Mouse (Mus musculus) neural tube, embryonic 14.5 days (tissue): ENCODE results near the gene Arid5b. TPM values are rescaled to one million over a fixed set of nuclear protein-coding genes. Genes with fewer than 3 reads are reported as not detected.

Source experiments
- ATAC-seq: fragments of 200-750 bp; cut with Nextera tagmentation; 2 replicates; pipeline ENCODE4 v1.8.0; 2017; ENCODE audit warnings: low read depth, mild to moderate bottlenecking, moderate TSS enrichment, moderate library complexity
- H3K27ac ChIP-seq: fragments of 300-500 bp; sonication (generic); 2 replicates; pipeline ENCODE4 v1.5.1; 2014; ENCODE audit warnings: low read depth, mild to moderate bottlenecking, control low read depth, low read length, moderate library complexity, mixed read lengths
- H3K27me3 ChIP-seq: fragments of 300-500 bp; sonication (generic); 2 replicates; pipeline ENCODE4 v1.6.1; 2014; ENCODE audit warnings: low read length; ENCODE audit not compliant: control insufficient read depth, insufficient read depth
- H3K36me3 ChIP-seq: fragments of 300-500 bp; sonication (generic); 2 replicates; pipeline ENCODE4 v1.6.1; 2014; ENCODE audit warnings: low read length, mixed read lengths; ENCODE audit not compliant: control insufficient read depth, insufficient read depth
- H3K4me1 ChIP-seq: fragments of 300-500 bp; sonication (generic); 2 replicates; pipeline ENCODE4 v1.6.1; 2014; ENCODE audit warnings: low read length; ENCODE audit not compliant: control insufficient read depth, insufficient read depth
- H3K4me2 ChIP-seq: fragments of 300-500 bp; sonication (generic); 2 replicates; pipeline ENCODE4 v1.6.1; 2014; ENCODE audit warnings: mild to moderate bottlenecking, low read depth, low read length, control low read depth
- H3K4me3 ChIP-seq: fragments of 300-500 bp; sonication (generic); 2 replicates; pipeline ENCODE4 v1.5.1; 2014; ENCODE audit warnings: low read depth, low read length, control low read depth, mixed read lengths
- H3K9ac ChIP-seq: fragments of 300-500 bp; sonication (generic); replicated peaks from 2 replicates; pipeline ENCODE4 v1.6.1; 2014; ENCODE audit warnings: low read depth, mild to moderate bottlenecking, control low read depth, low read length, mixed read lengths
- H3K9me3 ChIP-seq: fragments of 300-500 bp; sonication (generic); 2 replicates; pipeline ENCODE4 v1.6.1; 2016; ENCODE audit warnings: low read length; ENCODE audit not compliant: control insufficient read depth
- WGBS: fragments of 180-500 bp; shearing (Covaris S2); extraction: QIAGEN DNeasy Blood & Tissue Kit; methylation state at CpG from one replicate; pipeline ENCODE4 v1.1.7; 2014; 5-methylcytosine and 5-hydroxymethylcytosine counted together
- polyA plus RNA-seq: library from polyadenylated mRNA; unstranded; fragments of >200 nt; fragmentation: Nextera tagmentation; extraction: Ambion mirVana; gene quantifications from 2 replicates; pipeline ENCODE4 v1.2.1, GENCODE M21; 2014

The Arid5b gene
- polyA plus RNA-seq, 1 experiment from 2014 or later, result 26.2 TPM

GRCm38 (mm10) chr10:68179741-68180140 lies 98.8 kb downstream of the Arid5b start:
- WGBS, result 70% methylated on average over 5 of the region's 5 CpGs
- H3K27ac ChIP-seq, result no peak overlapping the region
- H3K9ac ChIP-seq, result no peak overlapping the region
- no peaks in the 10 kb centered on the region for H3K27me3 ChIP-seq
- no peak for ATAC-seq
- H3K36me3 ChIP-seq, result no peaks in the 10 kb centered on the region
- no peak overlapping the region for H3K4me2 ChIP-seq
- H3K4me3 ChIP-seq, result no peak overlapping the region
- H3K9me3 ChIP-seq, result no peaks in the 10 kb centered on the region
- 0 out of 2 replicates have a peak, but pooled peaks cover 5% of the 10 kb centered on the region for H3K4me1 ChIP-seq

GRCm38 (mm10) chr10:68179339-68179738 lies 99.2 kb downstream of the Arid5b start:
- Histone ChIP-seq H3K4me1 (0 out of 2 replicates have a peak, but pooled peaks cover 5% of the 10 kb centered on the region), H3K9me3 (no peaks in the 10 kb centered on the region), H3K4me2 (no peak overlapping the region), H3K9ac (no peak overlapping the region), H3K4me3 (no peak overlapping the region), H3K27ac (no peak overlapping the region), H3K27me3 (no peaks in the 10 kb centered on the region), H3K36me3 (no peaks in the 10 kb centered on the region)
- 81% methylated on average over 4 of the region's 4 CpGs for WGBS
- ATAC-seq, result no peak

GRCm38 (mm10) chr10:68177697-68178485 lies 100.6 kb downstream of the Arid5b start:
- 81% methylated on average over 10 of the region's 10 CpGs for WGBS
- H3K9ac ChIP-seq, result no peak overlapping the region
- ATAC-seq, result no peak

GRCm38 (mm10) chr10:68175811-68176210 lies 102.7 kb downstream of the Arid5b start:
- no peak overlapping the region for H3K9ac ChIP-seq
- H3K27ac ChIP-seq, result no peak overlapping the region
- H3K9me3 ChIP-seq, result no peaks in the 10 kb centered on the region
- no peak overlapping the region for H3K4me2 ChIP-seq
- no peak overlapping the region for H3K4me3 ChIP-seq
- ATAC-seq, result no peak
- 95% methylated on average over 5 of the region's 5 CpGs for WGBS
- no peaks in the 10 kb centered on the region for H3K27me3 ChIP-seq
- no peaks in the 10 kb centered on the region for H3K36me3 ChIP-seq
- 0 out of 2 replicates have a peak, but pooled peaks cover 5% of the 10 kb centered on the region for H3K4me1 ChIP-seq

More at GRCm38 (mm10) chr10:68177697-68178485, 100.6 kb downstream of the Arid5b start:
- no peak overlapping the region for H3K27ac ChIP-seq
- H3K9me3 ChIP-seq, result no peaks in the 10 kb centered on the region
- H3K4me1 ChIP-seq, result 0 out of 2 replicates have a peak, but pooled peaks cover 5% of the 10 kb centered on the region
- no peak overlapping the region for H3K4me2 ChIP-seq
- H3K27me3 ChIP-seq, result no peaks in the 10 kb centered on the region
- H3K36me3 ChIP-seq, result no peaks in the 10 kb centered on the region
- H3K4me3 ChIP-seq, result no peak overlapping the region

- no peak overlapping the region for H3K4me2 ChIP-seq
- H3K36me3 ChIP-seq, result no peaks in the 10 kb centered on the region
- 84% methylated on average over 9 of the region's 9 CpGs for WGBS
- no peaks in the 10 kb centered on the region for H3K9me3 ChIP-seq
- H3K4me1 ChIP-seq, result no peaks in the 10 kb centered on the region
- no peak overlapping the region for H3K9ac ChIP-seq
- H3K27ac ChIP-seq, result no peak overlapping the region
- no peaks in the 10 kb centered on the region for H3K27me3 ChIP-seq
- H3K4me3 ChIP-seq, result no peak overlapping the region
- no peak for ATAC-seq
Observed at GRCm38 (mm10) chr10:68173634-68174033, 104.9 kb downstream of the Arid5b start.

GRCm38 (mm10) chr10:68172906-68173305 lies 105.6 kb downstream of the Arid5b start:
- no peak overlapping the region for H3K27ac ChIP-seq
- no peak for ATAC-seq
- no peaks in the 10 kb centered on the region for H3K9me3 ChIP-seq
- no peak overlapping the region for H3K9ac ChIP-seq
- H3K4me1 ChIP-seq, result no peaks in the 10 kb centered on the region
- no peaks in the 10 kb centered on the region for H3K27me3 ChIP-seq
- H3K4me3 ChIP-seq, result no peak overlapping the region
- H3K36me3 ChIP-seq, result no peaks in the 10 kb centered on the region
- no peak overlapping the region for H3K4me2 ChIP-seq
- WGBS, result 90% methylated on average over 4 of the region's 4 CpGs

- Histone ChIP-seq H3K27ac (no peak overlapping the region), H3K9ac (no peak overlapping the region), H3K9me3 (no peaks in the 10 kb centered on the region), H3K36me3 (no peaks in the 10 kb centered on the region), H3K27me3 (no peaks in the 10 kb centered on the region), H3K4me2 (no peak overlapping the region), H3K4me1 (no peaks in the 10 kb centered on the region), H3K4me3 (no peak overlapping the region)
- no peak for ATAC-seq
- WGBS, result 61% methylated on average over 9 of the region's 9 CpGs
Observed at GRCm38 (mm10) chr10:68171974-68172373, 106.6 kb downstream of the Arid5b start.

GRCm38 (mm10) chr10:68168613-68169012 lies 109.9 kb downstream of the Arid5b start:
- WGBS, result 82% methylated on average over 6 of the region's 6 CpGs
- Histone ChIP-seq H3K4me3 (no peak overlapping the region), H3K27ac (no peak overlapping the region), H3K9ac (no peak overlapping the region), H3K9me3 (no peaks in the 10 kb centered on the region), H3K36me3 (no peaks in the 10 kb centered on the region), H3K4me2 (no peak overlapping the region), H3K4me1 (no peaks in the 10 kb centered on the region), H3K27me3 (no peaks in the 10 kb centered on the region)
- no peak for ATAC-seq

- WGBS, result 88% methylated on average over 8 of the region's 8 CpGs
Observed at GRCm38 (mm10) chr10:68168141-68168540, 110.4 kb downstream of the Arid5b start.

More at GRCm38 (mm10) chr10:68168141-68168540, 110.4 kb downstream of the Arid5b start:
- Histone ChIP-seq H3K4me3 (no peak overlapping the region), H3K4me1 (no peaks in the 10 kb centered on the region), H3K27ac (no peak overlapping the region), H3K9me3 (no peaks in the 10 kb centered on the region), H3K36me3 (no peaks in the 10 kb centered on the region), H3K9ac (no peak overlapping the region), H3K27me3 (no peaks in the 10 kb centered on the region), H3K4me2 (no peak overlapping the region)
- ATAC-seq, result no peak
